Mouse (Mus musculus) mouse embryonic stem cell (cell line): ENCODE results near the gene Prdm11.

Experiments
- in situ Hi-C, 2 experiments: fragments of 300-500 bp; cut with MboI; formaldehyde crosslinking; loops; 1 replicate in 1 of 2; 3 replicates in 1 of 2; pipeline ENCODE4 v1.14.3; 2019 to 2020; ENCODE audit warnings: low sequenced_read_pairs in 2 of 2, low pct_unique_long_range_greater_than_20kb in 1 of 2, mixed read lengths in 1 of 2; ENCODE audit not compliant: unreplicated experiment in 1 of 2

The Prdm11 gene

DNA sequence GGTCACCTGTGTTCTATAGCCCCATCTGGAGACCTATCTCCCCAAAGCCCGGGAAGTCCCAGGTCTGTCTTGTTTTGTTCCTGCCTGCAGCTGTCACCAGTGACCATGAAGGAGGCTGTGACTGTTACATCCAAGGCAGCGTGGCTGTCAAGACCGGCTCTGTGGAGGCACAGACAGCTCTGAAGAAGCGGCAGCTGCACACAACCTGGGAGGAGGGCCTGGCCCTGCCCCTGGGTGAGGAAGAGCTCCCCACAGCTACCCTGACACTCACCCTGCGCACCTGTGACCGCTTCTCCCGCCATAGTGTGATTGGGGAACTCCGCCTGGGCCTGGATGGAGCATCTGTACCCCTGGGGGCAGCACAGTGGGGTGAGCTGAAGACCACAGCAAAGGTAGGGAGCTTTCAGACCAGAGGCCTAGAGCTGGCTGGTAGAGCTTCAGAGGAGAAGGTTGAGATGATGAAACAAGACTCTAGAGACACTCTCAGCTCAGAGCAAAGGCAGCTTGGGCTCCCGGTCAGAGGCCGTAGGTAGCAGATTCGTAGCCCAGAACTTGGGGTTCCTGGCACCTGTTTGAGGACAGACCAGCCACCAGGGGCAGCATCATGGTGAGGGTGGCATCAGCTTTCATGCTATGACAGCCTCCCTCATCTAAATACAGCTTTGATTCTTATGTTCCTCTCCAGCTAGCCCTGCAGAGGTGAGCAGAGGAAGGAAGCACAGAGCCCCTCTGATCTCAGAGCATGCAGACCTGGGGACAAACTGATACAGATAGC is 100.0 kb downstream of the Prdm11 start:
- in situ Hi-C loops: no loop called here

DNA sequence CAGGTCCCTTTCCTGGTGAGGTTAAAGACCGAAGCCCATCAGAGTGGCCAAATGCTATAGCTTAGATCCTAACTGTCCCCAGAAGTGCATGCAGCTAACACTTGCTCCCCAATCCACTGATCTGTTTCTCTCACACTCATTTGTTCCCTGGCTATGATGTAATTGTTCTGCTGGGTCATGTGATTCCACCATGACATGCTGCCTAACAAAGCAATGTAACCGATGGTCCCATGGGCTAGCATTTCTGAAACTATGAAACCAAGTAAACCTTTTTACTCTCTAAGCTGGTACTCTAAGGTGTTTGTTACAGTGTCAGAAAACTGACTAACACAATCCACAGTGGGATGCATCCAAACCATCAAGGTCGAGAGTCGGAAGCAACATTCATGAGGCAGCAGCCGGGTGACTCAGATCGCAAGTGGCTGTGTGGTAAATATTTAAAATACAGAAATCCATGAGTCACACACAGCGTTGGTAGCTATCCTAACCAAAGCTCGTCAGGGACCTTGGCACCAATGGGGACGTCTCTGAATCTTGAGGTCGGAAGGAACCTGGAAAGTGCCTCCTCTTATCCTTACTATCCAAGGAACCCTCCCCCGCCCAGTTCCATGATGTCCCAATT is 100.7 kb downstream of the Prdm11 start:
- in situ Hi-C loops: no loop called here

DNA sequence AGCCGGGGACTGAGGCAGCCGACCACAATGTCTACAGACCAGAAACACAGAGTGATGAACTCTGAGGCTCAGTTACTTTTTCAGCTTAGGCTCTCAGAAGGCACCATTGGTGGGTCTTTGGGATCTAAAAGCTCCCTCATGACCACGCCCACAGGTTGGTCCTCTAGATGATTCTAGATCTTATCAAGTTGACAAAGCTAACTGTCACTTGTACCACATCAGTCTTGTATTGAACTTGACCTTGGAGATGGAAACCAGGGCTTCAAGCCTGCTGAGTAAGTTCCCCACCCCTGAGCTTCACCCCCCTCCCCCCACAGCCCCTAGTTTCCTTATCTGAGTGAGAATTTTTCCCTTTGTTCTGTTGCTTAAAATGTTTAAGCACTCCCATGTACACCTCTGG is 101.6 kb downstream of the Prdm11 start:
- in situ Hi-C loops: no loop called here

DNA sequence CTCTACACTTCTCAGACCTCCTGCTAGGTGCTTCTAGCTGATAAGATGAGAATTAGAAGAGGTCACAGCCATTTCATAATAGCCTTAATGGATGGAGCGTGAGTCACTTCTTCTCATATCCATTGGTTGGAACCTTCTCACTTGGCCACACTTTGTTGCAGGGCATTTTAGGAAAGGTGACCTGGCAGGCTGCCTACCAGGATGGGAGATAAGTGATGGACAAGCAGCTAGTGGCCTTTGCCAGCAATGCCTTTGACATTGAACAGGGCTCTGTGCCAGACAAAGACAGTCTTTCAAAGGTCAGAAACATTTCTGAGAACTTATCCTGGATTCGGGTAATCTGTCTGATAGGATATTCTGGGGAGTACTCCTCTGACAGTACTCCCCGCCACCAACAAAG is 102.6 kb downstream of the Prdm11 start:
- in situ Hi-C loops: no loop called here

DNA sequence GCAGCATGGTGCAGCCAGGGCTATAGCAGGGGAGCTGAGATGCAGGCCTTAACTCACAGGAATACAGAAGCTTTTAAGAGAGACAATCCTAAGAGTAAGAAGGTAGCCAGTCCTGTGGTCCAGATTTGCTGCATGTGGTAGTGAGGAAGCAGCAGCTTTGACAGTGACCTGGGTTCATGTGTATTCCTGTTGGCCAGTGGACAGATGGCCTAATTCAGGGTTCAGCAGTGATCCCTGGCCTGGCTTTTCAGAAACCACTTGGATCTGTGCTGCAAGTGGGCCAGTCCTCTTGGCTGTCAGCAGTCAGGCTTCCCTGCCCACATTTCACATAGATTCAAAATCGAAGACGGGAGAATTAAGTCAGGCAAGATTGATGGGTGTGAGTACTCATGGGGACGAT is 104.5 kb downstream of the Prdm11 start:
- in situ Hi-C loops: no loop called here

DNA sequence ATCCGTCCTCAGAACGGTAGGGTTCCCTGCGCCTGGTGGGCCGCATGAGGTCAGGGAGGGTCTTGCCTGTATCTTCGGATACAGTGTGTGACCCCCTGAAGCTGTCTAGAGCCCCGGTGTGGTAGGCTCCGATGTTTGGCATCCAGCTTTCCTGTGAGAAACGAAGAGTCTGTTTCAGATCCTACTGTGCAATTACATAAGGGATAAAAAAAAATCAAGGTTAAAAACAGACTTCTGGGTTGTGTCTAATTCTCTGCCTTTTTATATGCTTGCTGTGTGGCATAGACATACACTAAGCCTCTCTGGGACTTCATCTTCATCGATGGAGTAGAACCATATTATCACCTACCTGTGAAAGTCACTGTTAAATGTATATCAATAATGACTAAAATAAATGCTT is 105.0 kb downstream of the Prdm11 start:
- in situ Hi-C loops: no loop called here

DNA sequence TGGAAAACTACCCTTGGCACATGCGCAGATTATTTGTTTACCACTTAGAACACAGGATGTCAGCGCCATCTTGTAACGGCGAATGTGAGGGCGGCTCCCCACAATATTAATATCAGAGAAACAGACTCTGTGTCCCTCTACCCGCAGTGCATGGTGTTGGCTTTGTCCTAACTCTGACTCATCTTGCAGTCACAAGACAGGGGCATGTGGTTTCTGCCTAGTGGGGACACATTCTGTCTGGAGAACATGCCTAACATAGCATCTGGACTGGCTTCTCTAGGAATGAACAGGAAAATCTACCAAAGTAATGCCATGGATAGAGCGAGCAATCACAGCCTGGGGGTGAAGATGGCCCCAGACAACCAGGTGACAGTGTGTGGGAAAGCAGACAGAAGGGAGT is 107.1 kb downstream of the Prdm11 start:
- in situ Hi-C loops: no loop called here

DNA sequence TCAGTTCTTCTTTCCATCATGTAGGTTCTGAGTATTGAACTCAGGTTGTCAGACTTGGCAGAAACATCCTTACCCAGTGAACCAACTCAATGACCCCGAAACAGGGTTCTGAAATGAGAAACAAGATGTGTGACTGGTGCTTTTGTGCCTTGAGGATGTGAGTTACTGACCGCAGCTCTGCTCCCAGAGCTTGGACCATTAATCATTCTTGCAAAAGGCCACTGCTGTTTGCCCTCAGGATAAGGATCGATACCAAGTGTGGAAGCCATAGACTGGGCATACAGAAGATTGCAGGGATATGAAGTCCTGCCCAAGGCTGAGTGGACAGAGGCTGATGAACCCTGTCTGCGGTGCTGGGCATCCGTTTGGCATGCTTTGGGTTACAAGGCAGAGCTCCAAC is 107.9 kb downstream of the Prdm11 start:
- in situ Hi-C loops: no loop called here

DNA sequence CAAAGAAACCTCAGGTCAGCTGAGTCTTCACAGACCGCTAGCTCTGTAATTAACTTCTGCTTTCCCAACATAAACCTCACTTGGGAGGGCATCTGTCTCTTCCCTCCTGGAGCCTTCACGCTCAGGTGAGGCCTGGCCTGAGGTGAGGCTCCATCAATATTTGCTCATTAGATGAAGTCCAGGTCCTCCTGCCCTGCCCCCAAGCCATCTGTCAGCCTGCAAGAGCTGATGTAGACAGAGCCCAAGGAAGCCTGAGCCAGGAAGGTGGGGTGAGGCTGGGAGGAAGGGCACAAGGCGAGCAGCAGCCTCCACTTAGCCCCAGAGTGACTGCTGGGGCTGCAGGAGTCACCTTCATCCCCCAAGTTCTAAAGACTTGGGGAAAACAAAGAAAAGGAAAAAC is 110.5 kb downstream of the Prdm11 start:
- in situ Hi-C loops: no loop called here

DNA sequence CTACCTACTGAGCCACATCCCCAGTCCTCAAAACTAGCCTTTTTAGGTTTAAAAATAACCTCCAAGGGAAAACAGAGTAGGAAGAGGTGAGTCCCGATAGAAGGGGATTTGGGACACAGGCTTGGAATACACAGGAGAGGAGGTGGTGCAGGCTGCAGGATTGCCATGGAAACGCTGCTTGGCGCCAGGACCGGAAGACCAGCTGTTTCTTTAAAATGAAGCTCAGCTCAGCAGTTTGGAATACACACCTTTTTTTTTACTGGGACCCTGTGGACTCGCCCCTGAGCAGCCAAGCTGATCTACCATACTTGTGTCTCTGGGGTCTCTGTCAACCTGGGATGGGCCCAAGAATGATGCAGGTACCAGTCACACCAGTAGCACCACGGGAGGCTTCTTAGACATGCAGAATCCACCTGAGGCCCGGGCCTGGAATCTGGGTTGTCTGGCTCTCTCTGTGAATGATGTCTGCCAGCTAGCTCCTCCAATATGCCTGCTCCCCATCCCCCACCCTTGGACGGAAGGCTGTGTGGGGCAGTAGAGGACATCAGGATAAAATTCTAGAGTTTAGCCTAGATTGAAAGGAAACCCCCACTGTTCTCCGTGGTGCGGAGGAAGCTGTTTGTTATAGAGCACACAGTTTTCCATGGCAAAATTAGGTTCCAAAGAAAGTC is 111.5 kb downstream of the Prdm11 start:
- in situ Hi-C loops: no loop called here

DNA sequence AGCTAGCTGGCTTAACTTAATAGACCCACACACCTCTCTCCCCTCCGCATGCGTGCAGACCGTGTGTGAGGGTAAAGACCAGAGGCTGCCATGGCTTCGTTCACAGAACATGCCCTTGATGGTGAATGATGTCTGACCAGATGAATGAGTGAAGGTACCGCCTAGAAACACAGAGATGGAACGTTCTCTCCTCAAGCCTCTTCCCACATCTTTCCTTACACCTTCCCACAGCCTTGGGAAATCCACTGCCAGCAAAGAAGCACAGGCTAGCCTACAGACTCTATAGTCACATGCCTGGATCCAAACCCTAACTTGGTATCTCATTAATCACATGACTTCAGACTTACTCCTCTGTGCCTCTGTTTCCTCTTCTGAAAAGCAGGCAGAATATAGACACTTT is 112.6 kb downstream of the Prdm11 start:
- in situ Hi-C loops: no loop called here

DNA sequence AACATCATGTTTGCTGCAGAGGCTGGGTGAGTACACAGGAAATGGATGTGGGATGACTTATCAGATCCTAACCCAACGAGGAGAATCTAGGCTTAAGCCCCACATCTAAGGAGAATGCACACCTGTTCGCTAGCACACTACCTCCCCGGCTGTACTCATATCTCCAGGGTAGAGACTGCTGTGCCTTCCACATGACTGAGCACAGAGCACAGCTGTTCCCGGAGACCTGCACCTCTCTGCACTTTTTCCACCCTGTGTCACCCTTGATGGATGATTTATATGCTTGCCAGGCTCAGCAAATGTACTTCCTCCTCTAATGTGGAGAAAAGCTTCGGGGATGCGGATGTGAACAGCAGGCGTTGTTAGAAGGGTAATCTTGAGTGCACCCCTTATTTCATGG is 114.9 kb downstream of the Prdm11 start:
- in situ Hi-C loops: no loop called here

DNA sequence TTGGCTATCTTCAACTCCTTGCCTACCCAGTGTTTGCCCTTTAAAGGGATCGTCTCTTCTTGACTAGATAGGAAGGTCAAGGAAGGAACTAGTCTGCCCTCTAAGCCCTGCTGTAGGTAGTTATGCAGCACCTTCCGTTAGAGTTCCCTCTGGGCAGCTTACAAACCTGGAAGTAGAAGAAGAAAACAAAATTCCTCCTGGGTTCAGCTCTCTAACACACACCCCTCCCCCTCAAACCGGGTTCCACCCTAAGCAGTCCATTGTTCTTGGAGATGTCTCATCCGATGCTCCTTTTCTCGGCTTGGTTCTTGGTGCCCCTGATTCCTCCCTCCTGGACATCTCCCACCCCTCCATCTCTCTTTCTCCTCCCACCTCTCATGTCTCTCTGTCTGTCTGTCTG is 116.3 kb downstream of the Prdm11 start:
- in situ Hi-C loops: no loop called here

DNA sequence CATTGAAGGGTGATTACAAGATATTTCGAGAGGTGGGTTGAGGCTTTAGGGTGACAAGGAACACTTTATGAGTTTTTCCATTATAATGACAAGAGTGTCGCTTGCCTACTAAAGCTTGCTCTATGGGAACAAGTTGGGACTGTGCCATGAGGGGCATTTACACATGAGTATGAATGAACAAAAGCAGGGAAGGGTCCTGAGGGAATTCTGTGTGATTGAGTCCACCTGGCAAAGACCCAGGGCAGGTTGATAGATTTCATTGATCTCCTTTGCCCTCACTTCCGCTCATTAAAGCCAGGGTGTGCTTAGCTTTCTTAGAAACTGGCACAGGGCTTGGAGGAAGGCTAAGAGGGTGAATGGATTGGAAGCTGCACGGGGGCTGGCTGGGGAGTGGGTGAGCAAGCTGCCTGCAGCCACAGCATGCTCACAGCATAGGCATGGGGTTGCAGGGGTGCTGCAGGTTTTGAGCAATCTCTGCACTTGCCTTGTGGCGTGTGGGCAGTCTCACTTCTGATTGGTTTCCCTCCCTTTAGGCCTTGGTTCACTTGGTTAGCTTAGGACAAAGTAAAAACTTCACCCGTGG is 121.2 kb downstream of the Prdm11 start:
- in situ Hi-C loops: no loop called here

DNA sequence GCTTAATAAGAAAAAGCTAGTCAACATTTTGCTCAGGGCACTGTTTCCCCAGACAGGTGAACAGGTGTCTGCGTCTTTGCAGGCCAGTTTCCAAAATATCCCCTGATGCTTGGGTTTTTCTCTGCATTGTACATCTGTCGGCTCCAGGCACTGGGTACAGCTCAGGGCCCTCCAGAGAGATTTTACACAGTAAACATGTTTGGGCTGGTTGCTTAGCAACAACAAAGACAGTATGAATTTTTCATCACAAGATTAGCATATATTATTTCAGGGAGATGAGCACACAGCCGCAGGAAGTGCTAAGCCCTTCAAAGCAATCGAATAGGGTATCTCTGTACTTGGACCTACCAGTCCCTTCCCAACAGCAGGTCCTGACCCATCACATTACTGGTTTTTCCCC is 125.3 kb downstream of the Prdm11 start:
- in situ Hi-C loops: no loop called here

DNA sequence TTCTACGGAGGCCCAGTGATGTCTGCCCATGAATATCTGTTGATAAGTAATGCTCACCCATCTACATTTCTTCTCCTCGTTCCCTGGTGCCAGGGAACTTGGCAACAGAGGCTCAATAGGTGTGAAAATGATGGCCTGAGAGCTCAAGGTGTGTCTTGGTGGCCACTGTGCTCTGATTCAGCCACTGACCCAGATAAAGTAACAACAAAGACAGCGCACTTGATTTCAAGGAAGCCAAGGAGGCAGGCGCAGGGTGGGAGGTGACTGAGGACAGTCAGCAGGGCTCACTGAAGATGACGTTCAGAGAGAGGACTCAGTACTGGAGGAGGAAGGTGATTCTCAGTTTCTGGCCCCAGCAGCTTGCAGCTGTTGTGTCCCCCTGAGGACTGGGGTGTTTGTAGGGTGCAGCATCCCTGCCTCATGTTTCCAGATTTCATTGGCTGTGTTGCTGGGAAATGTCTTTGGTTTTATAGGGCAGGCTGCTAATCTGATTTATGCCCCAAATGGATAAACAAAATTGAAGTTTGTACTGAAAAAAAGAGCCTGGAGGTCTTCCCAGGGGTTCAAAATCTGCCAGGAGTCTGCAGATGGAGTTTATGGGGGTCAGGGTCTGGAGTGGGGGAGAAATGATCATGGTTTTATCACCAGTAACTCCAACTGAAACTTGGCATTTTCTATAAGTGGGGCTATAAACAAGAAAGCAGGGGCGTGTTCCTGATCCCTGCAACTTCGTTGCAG is 128.4 kb downstream of the Prdm11 start:
- in situ Hi-C loops: no loop called here

DNA sequence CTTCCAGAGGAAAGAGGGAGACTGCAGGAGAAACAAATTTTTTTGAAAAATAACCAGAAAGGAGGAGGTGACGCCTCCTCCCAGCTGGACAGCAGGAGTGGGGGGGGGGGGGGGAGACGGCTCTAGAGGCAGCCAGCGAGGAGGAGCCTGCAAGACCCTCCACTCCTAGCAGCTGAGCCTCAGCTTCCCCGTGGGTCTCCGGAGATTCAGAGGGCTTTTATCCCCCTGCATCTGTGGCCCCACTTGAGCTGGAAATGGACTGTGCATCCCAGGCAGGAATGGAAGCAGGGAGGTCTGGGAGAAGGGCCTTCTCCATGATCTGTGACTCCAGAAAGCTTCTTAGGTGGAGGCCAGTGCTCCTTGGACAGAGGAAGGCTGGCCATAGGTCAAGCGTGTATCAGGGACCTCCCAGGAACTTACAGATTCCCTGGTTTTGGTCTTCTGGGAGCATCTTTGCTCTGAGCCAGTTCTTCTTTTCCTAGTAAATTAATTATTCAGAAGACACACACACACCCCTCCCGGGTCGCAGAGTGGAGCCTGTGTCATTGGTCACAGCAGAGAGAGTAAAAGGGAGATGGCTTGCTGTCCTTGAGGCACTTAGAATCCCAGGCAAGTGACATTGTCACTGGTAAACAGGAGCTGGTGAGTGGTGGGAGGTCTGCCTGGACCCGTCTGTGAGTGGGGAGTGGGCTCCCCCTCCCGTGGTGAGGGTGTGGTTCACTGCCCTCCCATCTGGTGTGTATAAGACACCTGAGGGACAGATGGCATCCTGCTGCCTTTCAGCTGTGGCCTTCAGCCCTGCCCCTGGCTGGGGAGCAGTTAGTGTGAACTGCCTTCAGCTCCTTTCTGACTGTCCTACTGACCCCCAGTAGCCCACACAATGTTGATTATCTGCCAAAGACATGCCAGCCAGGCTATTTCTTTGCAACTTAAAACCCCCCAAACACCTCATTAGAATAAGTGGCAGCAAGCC is 130.0 kb downstream of the Prdm11 start:
- in situ Hi-C loops: no loop called here
